Mouse (Mus musculus) hindbrain, embryonic 12.5 days (tissue): ENCODE results near the gene Gng4. TPM values are rescaled to one million over a fixed set of nuclear protein-coding genes. Genes with fewer than 3 reads are reported as not detected.
"Not testable (repeated sequence)": the region's sequence is repeated elsewhere in the genome, so short reads cannot be mapped to it uniquely, and the experiment has no call there.

Experiments used
- ATAC-seq: fragments of 200-750 bp; cut with Nextera tagmentation; 2 replicates; pipeline ENCODE4 v1.8.0; 2017; ENCODE audit warnings: moderate TSS enrichment; ENCODE audit not compliant: low FRiP score
- H3K27ac ChIP-seq: fragments of 300-500 bp; sonication (generic); 2 replicates; pipeline ENCODE4 v1.5.1; 2016; ENCODE audit warnings: mild to moderate bottlenecking
- H3K27me3 ChIP-seq: fragments of 300-500 bp; sonication (generic); 2 replicates; pipeline ENCODE4 v1.6.1; 2016; ENCODE audit warnings: mild to moderate bottlenecking
- H3K36me3 ChIP-seq: fragments of 300-500 bp; sonication (generic); 2 replicates; pipeline ENCODE4 v1.6.1; 2016; ENCODE audit warnings: mild to moderate bottlenecking
- H3K4me1 ChIP-seq: fragments of 300-500 bp; sonication (generic); 2 replicates; pipeline ENCODE4 v1.6.1; 2016
- H3K4me2 ChIP-seq: fragments of 300-500 bp; sonication (generic); replicated peaks from 2 replicates; pipeline ENCODE4 v1.6.1; 2016; ENCODE audit warnings: mild to moderate bottlenecking
- H3K4me3 ChIP-seq: fragments of 300-500 bp; sonication (generic); 2 replicates; pipeline ENCODE4 v1.5.1; 2016; ENCODE audit warnings: mild to moderate bottlenecking
- H3K9ac ChIP-seq: fragments of 300-500 bp; sonication (generic); 2 replicates; pipeline ENCODE4 v1.6.1; 2016; ENCODE audit warnings: mild to moderate bottlenecking, moderate library complexity
- H3K9me3 ChIP-seq: fragments of 300-500 bp; sonication (generic); replicated peaks from 2 replicates; pipeline ENCODE4 v1.6.1; 2016; ENCODE audit warnings: mild to moderate bottlenecking
- WGBS: fragments of 180-500 bp; shearing (Covaris S2); methylation state at CpG from one replicate; pipeline ENCODE4 v1.1.7; 2016; 5-methylcytosine and 5-hydroxymethylcytosine counted together
- polyA plus RNA-seq: library from polyadenylated mRNA; unstranded; fragments of >200 nt; fragmentation: Nextera tagmentation; extraction: Ambion mirVana; gene quantifications from 2 replicates; pipeline ENCODE4 v1.2.1, GENCODE M21; 2016

The Gng4 gene
- polyA plus RNA-seq, 1 experiment from 2014 or later: 6.2 TPM

- H3K4me2 ChIP-seq: peak overlapping the region; percentile 93
- peak overlapping the region; percentile 55 for H3K4me3 ChIP-seq
- peak overlapping the region; percentile 61; the same call in 1 of the 2 replicates for H3K9ac ChIP-seq
- peak; percentile 34 for ATAC-seq
- no peaks in the 10 kb centered on the region for H3K9me3 ChIP-seq
- 2% methylated on average over 30 of the region's 30 CpGs for WGBS
- no peaks in the 10 kb centered on the region for H3K36me3 ChIP-seq
- H3K27ac ChIP-seq: no peak overlapping the region
- H3K4me1 ChIP-seq: peaks cover 16% of the 10 kb centered on the region
- peaks cover 49% of the 10 kb centered on the region for H3K27me3 ChIP-seq
Observed at GRCm38 (mm10) chr13:13784981-13785783, 1.3 kb downstream of the Gng4 start.

- H3K4me3 ChIP-seq: no peak overlapping the region
- H3K9me3 ChIP-seq: no peaks in the 10 kb centered on the region
- 93% methylated on average over 6 of the region's 6 CpGs for WGBS
- no peaks in the 10 kb centered on the region for H3K36me3 ChIP-seq
- H3K4me2 ChIP-seq: no peak overlapping the region
- no peak for ATAC-seq
- H3K9ac ChIP-seq: no peak overlapping the region
- H3K4me1 ChIP-seq: peaks cover 16% of the 10 kb centered on the region
- H3K27ac ChIP-seq: no peak overlapping the region
- H3K27me3 ChIP-seq: peaks cover 50% of the 10 kb centered on the region
Observed at GRCm38 (mm10) chr13:13786971-13787370, 3.1 kb downstream of the Gng4 start.

- no peak overlapping the region for H3K4me3 ChIP-seq
- no peaks in the 10 kb centered on the region for H3K36me3 ChIP-seq
- no peak overlapping the region for H3K9ac ChIP-seq
- H3K9me3 ChIP-seq: no peaks in the 10 kb centered on the region
- H3K27me3 ChIP-seq: peaks cover 42% of the 10 kb centered on the region
- no peak for ATAC-seq
- WGBS: 91% methylated on average over 4 of the region's 4 CpGs
- no peak overlapping the region for H3K4me2 ChIP-seq
- no peak overlapping the region for H3K27ac ChIP-seq
- peaks cover 16% of the 10 kb centered on the region for H3K4me1 ChIP-seq
Observed at GRCm38 (mm10) chr13:13788070-13788469, 4.2 kb downstream of the Gng4 start.

- H3K4me3 ChIP-seq: no peak overlapping the region
- 92% methylated on average over 3 of the region's 3 CpGs for WGBS
- H3K4me1 ChIP-seq: no peaks in the 10 kb centered on the region
- no peak overlapping the region for H3K4me2 ChIP-seq
- H3K27me3 ChIP-seq: peaks cover 7% of the 10 kb centered on the region; the same call in 1 of the 2 replicates
- no peaks in the 10 kb centered on the region for H3K36me3 ChIP-seq
- H3K27ac ChIP-seq: no peak overlapping the region
- H3K9ac ChIP-seq: no peak overlapping the region
- H3K9me3 ChIP-seq: no peaks in the 10 kb centered on the region
- no peak for ATAC-seq
Observed at GRCm38 (mm10) chr13:13791981-13792380, 8.1 kb downstream of the Gng4 start.

- Histone ChIP-seq H3K9ac (no peak overlapping the region), H3K9me3 (no peaks in the 10 kb centered on the region), H3K4me2 (no peak overlapping the region), H3K4me3 (no peak overlapping the region), H3K27ac (no peak overlapping the region), H3K27me3 (no peaks in the 10 kb centered on the region), H3K4me1 (no peaks in the 10 kb centered on the region), H3K36me3 (no peaks in the 10 kb centered on the region)
- WGBS: 33% methylated on average over 5 of the region's 5 CpGs
- no peak for ATAC-seq
Observed at GRCm38 (mm10) chr13:13795166-13795832, 11.4 kb downstream of the Gng4 start.

GRCm38 (mm10) chr13:13796082-13796481, 12.2 kb downstream of the Gng4 start:
- H3K9ac ChIP-seq: no peak overlapping the region

GRCm38 (mm10) chr13:13797816-13798215, 14.0 kb downstream of the Gng4 start:
- H3K4me2 ChIP-seq, H3K27ac ChIP-seq, ATAC-seq, H3K9ac ChIP-seq, H3K27me3 ChIP-seq, H3K4me3 ChIP-seq, H3K9me3 ChIP-seq, H3K36me3 ChIP-seq, H3K4me1 ChIP-seq: not testable (repeated sequence)
- WGBS: 93% methylated on average over 12 of the region's 12 CpGs

More at GRCm38 (mm10) chr13:13796082-13796481, 12.2 kb downstream of the Gng4 start:
- H3K4me1 ChIP-seq: no peaks in the 10 kb centered on the region
- no peaks in the 10 kb centered on the region for H3K27me3 ChIP-seq
- WGBS: 88% methylated on average over 1 of the region's 1 CpGs
- H3K4me3 ChIP-seq: no peak overlapping the region
- H3K27ac ChIP-seq: no peak overlapping the region
- no peaks in the 10 kb centered on the region for H3K9me3 ChIP-seq
- H3K4me2 ChIP-seq: no peak overlapping the region
- ATAC-seq: no peak
- H3K36me3 ChIP-seq: no peaks in the 10 kb centered on the region

- WGBS: 90% methylated on average over 8 of the region's 8 CpGs
- no peak for ATAC-seq
Observed at GRCm38 (mm10) chr13:13798775-13799174, 14.9 kb downstream of the Gng4 start.

GRCm38 (mm10) chr13:13808337-13809132, 24.7 kb downstream of the Gng4 start:
- H3K4me1 ChIP-seq: peaks cover 4% of the 10 kb centered on the region; the same call in 1 of the 2 replicates
- peak; percentile 42; the same call in 1 of the 2 replicates for ATAC-seq
- no peak overlapping the region for H3K4me3 ChIP-seq
- H3K36me3 ChIP-seq: no peaks in the 10 kb centered on the region
- 32% methylated on average over 11 of the region's 11 CpGs for WGBS
- no peak overlapping the region for H3K4me2 ChIP-seq
- no peaks in the 10 kb centered on the region for H3K9me3 ChIP-seq
- no peaks in the 10 kb centered on the region for H3K27me3 ChIP-seq
- H3K9ac ChIP-seq: no peak overlapping the region
- no peak overlapping the region for H3K27ac ChIP-seq

More at GRCm38 (mm10) chr13:13798775-13799174, 14.9 kb downstream of the Gng4 start:
- Histone ChIP-seq H3K4me1 (no peaks in the 10 kb centered on the region), H3K9ac (no peak overlapping the region), H3K36me3 (no peaks in the 10 kb centered on the region), H3K4me3 (no peak overlapping the region), H3K27me3 (no peaks in the 10 kb centered on the region), H3K4me2 (no peak overlapping the region), H3K27ac (no peak overlapping the region), H3K9me3 (no peaks in the 10 kb centered on the region)

GRCm38 (mm10) chr13:13810885-13811284, 27.0 kb downstream of the Gng4 start:
- WGBS: 84% methylated on average over 7 of the region's 7 CpGs
- H3K9me3 ChIP-seq: no peaks in the 10 kb centered on the region
- no peak overlapping the region for H3K4me3 ChIP-seq
- H3K27ac ChIP-seq: no peak overlapping the region
- no peak for ATAC-seq
- peaks cover 4% of the 10 kb centered on the region; the same call in 1 of the 2 replicates for H3K4me1 ChIP-seq
- H3K36me3 ChIP-seq: no peaks in the 10 kb centered on the region
- H3K9ac ChIP-seq: no peak overlapping the region
- H3K4me2 ChIP-seq: no peak overlapping the region
- no peaks in the 10 kb centered on the region for H3K27me3 ChIP-seq

GRCm38 (mm10) chr13:13818696-13819095, 34.8 kb downstream of the Gng4 start:
- no peak overlapping the region for H3K27ac ChIP-seq
- ATAC-seq: no peak

More at GRCm38 (mm10) chr13:13818696-13819095, 34.8 kb downstream of the Gng4 start:
- Histone ChIP-seq H3K9me3 (no peaks in the 10 kb centered on the region), H3K4me2 (no peak overlapping the region), H3K4me1 (no peaks in the 10 kb centered on the region), H3K4me3 (no peak overlapping the region), H3K9ac (no peak overlapping the region), H3K36me3 (no peaks in the 10 kb centered on the region), H3K27me3 (no peaks in the 10 kb centered on the region)
- 89% methylated on average over 3 of the region's 3 CpGs for WGBS
